Mouse (Mus musculus) testis, adult 2 months (tissue): ENCODE results near the gene Olfr530.

Experiments
- CTCF ChIP-seq: fragments of 200-500 bp; IDR thresholded peaks from 2 replicates; pipeline ENCODE4 v1.5.1; 2012; ENCODE audit warnings: low read depth, mild to moderate bottlenecking, inconsistent platforms, low read length, moderate library complexity; ENCODE audit not compliant: control insufficient read depth, insufficient read depth, insufficient replicate concordance
- POLR2A ChIP-seq: fragments of 200-500 bp; IDR thresholded peaks from 2 replicates; pipeline ENCODE4 v1.6.1; 2012; ENCODE audit warnings: low read depth, mild to moderate bottlenecking, inconsistent platforms, low read length, moderate library complexity; ENCODE audit not compliant: control insufficient read depth

DNA sequence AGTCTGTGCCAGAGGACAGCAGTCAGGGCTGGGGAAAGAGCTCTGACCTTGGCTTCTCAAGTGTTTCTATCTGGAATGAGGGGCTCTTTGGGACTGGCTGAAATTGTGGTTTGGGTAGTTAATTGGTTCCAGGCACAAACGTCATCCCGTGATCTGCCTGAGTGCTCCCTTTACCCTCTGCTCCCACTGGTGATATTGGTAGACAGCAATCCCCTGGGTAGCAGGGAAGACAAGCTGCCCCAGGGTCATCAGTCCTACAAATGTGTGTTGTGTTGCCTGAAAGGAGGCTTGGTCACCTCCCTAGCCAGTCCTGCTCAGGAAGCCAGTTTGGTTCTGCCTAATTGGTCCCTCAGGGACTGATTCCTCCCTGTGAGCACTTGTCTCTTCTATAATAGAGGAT, 42.4 kb downstream of the Olfr530 start, which contains the start of gene Olfr527:
- TF ChIP-seq POLR2A, result no peak
- no peak for TF ChIP-seq CTCF
